Mouse (Mus musculus): ENCODE data around the gene Itga10. TPM values are rescaled to one million over a fixed set of nuclear protein-coding genes. Genes with fewer than 3 reads are reported as not detected.

Itga10 gene
- 0.73 and 1.1 TPM in 2 replicates for polyA plus RNA-seq (2014; fragmentation: Nextera tagmentation; extraction: Ambion mirVana)

- no peaks in the 10 kb centered on the region for H3K27me3 ChIP-seq (ENCODE audit: control insufficient read depth, insufficient read depth, low read length)
- ATAC-seq (ENCODE audit: low FRiP score, low TSS enrichment), result peak; percentile 68
- WGBS, result 71% methylated on average over 7 of the region's 7 CpGs
- no peak within 1 kb of the TSS for H3K4me3 ChIP-seq (ENCODE audit: low read length)
- H3K27ac ChIP-seq (ENCODE audit: low read depth, low read length), result no peak within 1 kb of the TSS
- H3K4me2 ChIP-seq (replicated peaks; ENCODE audit: low read depth, low read length), result no peak within 1 kb of the TSS
- no peaks in the 10 kb centered on the region for H3K9me3 ChIP-seq (ENCODE audit: control insufficient read depth, low read length)
- no peaks in the 10 kb centered on the region for H3K4me1 ChIP-seq (ENCODE audit: control insufficient read depth, insufficient read depth, low read length)
- H3K36me3 ChIP-seq (ENCODE audit: control insufficient read depth, insufficient read depth, low read length), result peaks cover 27% of the 10 kb centered on the region
- H3K9ac ChIP-seq (ENCODE audit: low read depth, low read length), result no peak within 1 kb of the TSS
Measured at GRCm38 (mm10) chr3:96645018-96645649, at the start of gene Itga10. TSS of gene Itga10 (plus strand) at chr3:96645584.

DNA sequence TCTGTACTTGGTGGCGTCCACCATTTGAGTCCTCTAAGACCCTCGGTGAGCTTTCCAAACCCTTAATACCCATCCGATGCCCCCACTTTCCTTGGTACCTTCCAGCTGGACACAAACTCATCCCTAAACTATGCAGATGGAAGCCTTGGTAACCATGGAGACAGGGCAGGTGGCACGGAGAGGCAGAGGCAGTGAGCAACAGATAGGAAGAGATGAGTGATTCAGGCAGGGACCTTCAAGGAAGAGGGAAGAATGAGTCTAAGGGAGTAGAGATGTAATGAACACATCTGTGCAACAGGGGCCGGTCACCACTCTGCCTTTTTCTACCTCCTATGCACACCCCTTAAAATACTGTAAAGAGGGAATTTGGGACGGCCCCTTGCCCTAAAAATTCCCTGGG, 49.7 kb upstream of the Itga10 start:
- Histone ChIP-seq H3K36me3 (ENCODE audit: control insufficient read depth, insufficient read depth, low read length) (no peaks in the 10 kb centered on the region), H3K4me3 (ENCODE audit: low read length) (peak overlapping the region; percentile 47; the same call in 1 of the 2 replicates), H3K9me3 (ENCODE audit: control insufficient read depth, low read length) (no peaks in the 10 kb centered on the region), H3K27ac (ENCODE audit: low read depth, low read length) (no peak overlapping the region), H3K9ac (ENCODE audit: low read depth, low read length) (no peak overlapping the region; the same call in 1 of the 2 replicates), H3K27me3 (ENCODE audit: control insufficient read depth, insufficient read depth, low read length) (peaks cover 28% of the 10 kb centered on the region), H3K4me1 (ENCODE audit: control insufficient read depth, insufficient read depth, low read length) (peaks cover 30% of the 10 kb centered on the region), H3K4me2 (replicated peaks; ENCODE audit: low read depth, low read length) (peak overlapping the region; percentile 96; the same call in 1 of the 2 replicates)
- WGBS, result 22% methylated on average over 6 of the region's 6 CpGs
- no peak for ATAC-seq (ENCODE audit: low FRiP score, low TSS enrichment)

- peaks cover 30% of the 10 kb centered on the region for H3K4me1 ChIP-seq (ENCODE audit: control insufficient read depth, insufficient read depth, low read length)
- ATAC-seq (ENCODE audit: low FRiP score, low TSS enrichment), result no peak
Measured at GRCm38 (mm10) chr3:96596228-96596707, 49.1 kb upstream of the Itga10 start, which contains the start of gene Ankrd34a. TSS of gene Ankrd34a (plus strand) at chr3:96596636.

GRCm38 (mm10) chr3:96596855-96597254, 48.5 kb upstream of the Itga10 start:
- H3K4me3 ChIP-seq (ENCODE audit: low read length), result peak overlapping the region; percentile 47
- no peak for ATAC-seq (ENCODE audit: low FRiP score, low TSS enrichment)
- WGBS, result under 1% methylated on average over 11 of the region's 12 CpGs
- H3K27ac ChIP-seq (ENCODE audit: low read depth, low read length), result no peak overlapping the region
- H3K9ac ChIP-seq (ENCODE audit: low read depth, low read length), result peak overlapping the region; percentile 62; the same call in 1 of the 2 replicates
- peak overlapping the region; percentile 96 for H3K4me2 ChIP-seq (replicated peaks; ENCODE audit: low read depth, low read length)
- H3K36me3 ChIP-seq (ENCODE audit: control insufficient read depth, insufficient read depth, low read length), result no peaks in the 10 kb centered on the region
- peaks cover 30% of the 10 kb centered on the region for H3K4me1 ChIP-seq (ENCODE audit: control insufficient read depth, insufficient read depth, low read length)
- peaks cover 32% of the 10 kb centered on the region for H3K27me3 ChIP-seq (ENCODE audit: control insufficient read depth, insufficient read depth, low read length)
- H3K9me3 ChIP-seq (ENCODE audit: control insufficient read depth, low read length), result no peaks in the 10 kb centered on the region

More at GRCm38 (mm10) chr3:96596228-96596707, 49.1 kb upstream of the Itga10 start, which contains the start of gene Ankrd34a:
- Histone ChIP-seq H3K27ac (ENCODE audit: low read depth, low read length) (no peak within 1 kb of the TSS), H3K9ac (ENCODE audit: low read depth, low read length) (peak within 1 kb of the TSS; percentile 62), H3K27me3 (ENCODE audit: control insufficient read depth, insufficient read depth, low read length) (peaks cover 32% of the 10 kb centered on the region), H3K36me3 (ENCODE audit: control insufficient read depth, insufficient read depth, low read length) (no peaks in the 10 kb centered on the region), H3K4me3 (ENCODE audit: low read length) (peak within 1 kb of the TSS; percentile 47), H3K9me3 (ENCODE audit: control insufficient read depth, low read length) (no peaks in the 10 kb centered on the region), H3K4me2 (replicated peaks; ENCODE audit: low read depth, low read length) (peak within 1 kb of the TSS; percentile 96)
- WGBS, result 1% methylated on average over 23 of the region's 23 CpGs

DNA sequence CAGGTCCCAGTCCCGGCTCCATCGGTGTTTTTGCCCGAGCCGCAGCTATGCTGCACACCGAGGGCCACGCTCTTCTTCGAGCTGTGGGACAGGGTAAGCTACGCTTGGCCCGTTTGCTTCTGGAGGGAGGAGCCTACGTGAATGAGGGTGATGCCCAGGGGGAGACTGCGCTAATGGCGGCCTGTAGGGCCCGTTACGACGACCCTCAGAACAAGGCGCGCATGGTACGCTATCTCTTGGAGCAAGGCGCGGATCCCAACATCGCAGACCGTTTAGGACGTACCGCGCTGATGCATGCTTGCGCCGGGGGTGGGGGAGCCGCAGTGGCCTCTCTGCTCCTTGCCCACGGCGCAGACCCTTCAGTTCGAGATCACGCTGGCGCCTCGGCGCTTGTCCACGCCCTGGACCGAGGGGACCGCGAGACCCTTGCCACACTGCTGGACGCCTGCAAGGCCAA, 47.9 kb upstream of the Itga10 start:
- H3K9ac ChIP-seq (ENCODE audit: low read depth, low read length), result peak overlapping the region; percentile 62
- H3K4me3 ChIP-seq (ENCODE audit: low read length), result peak overlapping the region; percentile 47
- no peak for ATAC-seq (ENCODE audit: low FRiP score, low TSS enrichment)
- peaks cover 32% of the 10 kb centered on the region for H3K4me1 ChIP-seq (ENCODE audit: control insufficient read depth, insufficient read depth, low read length)
- peak overlapping the region; percentile 96 for H3K4me2 ChIP-seq (replicated peaks; ENCODE audit: low read depth, low read length)
- H3K36me3 ChIP-seq (ENCODE audit: control insufficient read depth, insufficient read depth, low read length), result no peaks in the 10 kb centered on the region
- peak overlapping the region; percentile 55; the same call in 1 of the 2 replicates for H3K27ac ChIP-seq (ENCODE audit: low read depth, low read length)
- 1% methylated on average over 38 of the region's 40 CpGs for WGBS
- no peaks in the 10 kb centered on the region for H3K9me3 ChIP-seq (ENCODE audit: control insufficient read depth, low read length)
- peaks cover 32% of the 10 kb centered on the region for H3K27me3 ChIP-seq (ENCODE audit: control insufficient read depth, insufficient read depth, low read length)

DNA sequence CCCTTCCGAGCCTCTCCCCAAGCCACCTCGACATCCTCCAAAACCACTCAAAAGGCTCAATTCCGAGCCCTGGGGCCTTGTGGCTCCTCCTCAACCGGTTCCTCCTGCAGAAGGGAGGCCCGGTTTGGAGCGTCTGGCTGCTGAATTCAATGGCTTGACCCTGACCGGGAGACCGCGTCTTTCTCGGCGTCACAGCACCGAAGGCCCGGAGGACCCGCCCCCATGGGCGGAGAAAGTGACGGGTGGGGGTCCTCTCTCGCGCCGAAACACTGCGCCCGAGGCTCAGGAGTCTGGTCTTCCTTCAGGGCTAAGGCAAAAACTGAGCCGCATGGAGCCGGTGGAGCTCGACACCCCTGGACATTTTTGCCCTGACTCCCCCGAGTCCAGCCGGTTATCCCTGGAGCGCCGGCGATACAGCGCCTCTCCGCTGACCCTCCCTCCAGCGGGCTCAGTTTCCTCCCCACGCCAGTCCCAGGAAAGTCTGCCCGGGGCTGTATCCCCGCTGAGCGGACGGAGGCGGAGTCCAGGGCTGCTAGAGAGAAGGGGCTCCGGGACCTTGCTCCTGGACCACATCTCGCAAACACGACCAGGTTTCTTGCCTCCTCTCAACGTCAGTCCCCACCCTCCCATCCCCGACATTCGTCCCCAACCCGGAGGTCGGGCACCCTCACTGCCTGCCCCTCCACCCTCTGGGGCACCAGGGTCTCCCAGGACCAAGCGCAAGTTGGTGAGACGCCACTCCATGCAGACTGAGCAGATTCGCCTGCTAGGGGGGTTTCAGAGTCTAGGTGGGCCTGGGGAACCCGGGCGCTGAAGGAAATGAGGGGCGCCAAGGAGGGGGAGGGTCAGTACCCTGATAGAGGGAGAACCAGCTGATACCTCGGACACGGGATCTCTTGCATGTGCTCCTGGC, 47.0 kb upstream of the Itga10 start:
- peaks cover 37% of the 10 kb centered on the region for H3K4me1 ChIP-seq (ENCODE audit: control insufficient read depth, insufficient read depth, low read length)
- peak overlapping the region; percentile 96 for H3K4me2 ChIP-seq (replicated peaks; ENCODE audit: low read depth, low read length)
- WGBS, result 2% methylated on average over 54 of the region's 54 CpGs
- peak overlapping the region; percentile 62 for H3K9ac ChIP-seq (ENCODE audit: low read depth, low read length)
- no peaks in the 10 kb centered on the region for H3K36me3 ChIP-seq (ENCODE audit: control insufficient read depth, insufficient read depth, low read length)
- H3K9me3 ChIP-seq (ENCODE audit: control insufficient read depth, low read length), result no peaks in the 10 kb centered on the region
- H3K4me3 ChIP-seq (ENCODE audit: low read length), result peak overlapping the region; percentile 47
- peak; percentile 8; the same call in 1 of the 2 replicates for ATAC-seq (ENCODE audit: low FRiP score, low TSS enrichment)
- peaks cover 32% of the 10 kb centered on the region for H3K27me3 ChIP-seq (ENCODE audit: control insufficient read depth, insufficient read depth, low read length)
- peak overlapping the region; percentile 55; the same call in 1 of the 2 replicates for H3K27ac ChIP-seq (ENCODE audit: low read depth, low read length)

- ATAC-seq (ENCODE audit: low FRiP score, low TSS enrichment), result no peak
- H3K27me3 ChIP-seq (ENCODE audit: control insufficient read depth, insufficient read depth, low read length), result peaks cover 32% of the 10 kb centered on the region
- H3K4me3 ChIP-seq (ENCODE audit: low read length), result no peak overlapping the region; the same call in 1 of the 2 replicates
- H3K27ac ChIP-seq (ENCODE audit: low read depth, low read length), result no peak overlapping the region
- H3K9ac ChIP-seq (ENCODE audit: low read depth, low read length), result peak overlapping the region; percentile 62; the same call in 1 of the 2 replicates
- peaks cover 37% of the 10 kb centered on the region for H3K4me1 ChIP-seq (ENCODE audit: control insufficient read depth, insufficient read depth, low read length)
- H3K4me2 ChIP-seq (replicated peaks; ENCODE audit: low read depth, low read length), result peak overlapping the region; percentile 96
- no peaks in the 10 kb centered on the region for H3K36me3 ChIP-seq (ENCODE audit: control insufficient read depth, insufficient read depth, low read length)
- H3K9me3 ChIP-seq (ENCODE audit: control insufficient read depth, low read length), result no peaks in the 10 kb centered on the region
- 57% methylated on average over 8 of the region's 8 CpGs for WGBS
Measured at GRCm38 (mm10) chr3:96599069-96599393, 46.4 kb upstream of the Itga10 start.

GRCm38 (mm10) chr3:96599411-96599810, 46.0 kb upstream of the Itga10 start:
- 79% methylated on average over 3 of the region's 3 CpGs for whole genome bisulfite sequencing
- H3K9ac ChIP-seq (ENCODE audit: low read depth, low read length), result no peak overlapping the region
- no peak overlapping the region for H3K4me3 ChIP-seq (ENCODE audit: low read length)
- ATAC-seq (ENCODE audit: low FRiP score, low TSS enrichment), result no peak
- H3K36me3 ChIP-seq (ENCODE audit: control insufficient read depth, insufficient read depth, low read length), result no peaks in the 10 kb centered on the region
- no peak overlapping the region for H3K27ac ChIP-seq (ENCODE audit: low read depth, low read length)
- H3K27me3 ChIP-seq (ENCODE audit: control insufficient read depth, insufficient read depth, low read length), result peaks cover 32% of the 10 kb centered on the region
- no peak overlapping the region for H3K4me2 ChIP-seq (replicated peaks; ENCODE audit: low read depth, low read length)
- H3K4me1 ChIP-seq (ENCODE audit: control insufficient read depth, insufficient read depth, low read length), result peaks cover 37% of the 10 kb centered on the region
- no peaks in the 10 kb centered on the region for H3K9me3 ChIP-seq (ENCODE audit: control insufficient read depth, low read length)

Data from kidney, embryonic 14.5 days (tissue).